Mouse (Mus musculus) intestine, embryonic 16.5 days (tissue): ENCODE results near the gene Kdm1a. TPM values are rescaled to one million over a fixed set of nuclear protein-coding genes. Genes with fewer than 3 reads are reported as not detected.

Experiments used
- ATAC-seq: fragments of 200-750 bp; cut with Nextera tagmentation; 2 replicates; pipeline ENCODE4 v1.8.0; 2017; ENCODE audit warnings: moderate TSS enrichment, moderate library complexity
- H3K27ac ChIP-seq: fragments of 300-500 bp; sonication (generic); 2 replicates; pipeline ENCODE4 v1.5.1; 2014; ENCODE audit warnings: mild to moderate bottlenecking, low read length
- H3K27me3 ChIP-seq: fragments of 300-500 bp; sonication (generic); replicated peaks from 2 replicates; pipeline ENCODE4 v1.6.1; 2014; ENCODE audit warnings: low read length, control low read depth, mixed read lengths; ENCODE audit not compliant: control insufficient read depth, insufficient read depth
- H3K36me3 ChIP-seq: fragments of 300-500 bp; sonication (generic); 2 replicates; pipeline ENCODE4 v1.6.1; 2014; ENCODE audit warnings: low read length, control low read depth; ENCODE audit not compliant: control insufficient read depth, insufficient read depth
- H3K4me1 ChIP-seq: fragments of 300-500 bp; sonication (generic); 2 replicates; pipeline ENCODE4 v1.6.1; 2014; ENCODE audit warnings: low read length, control low read depth, mixed read lengths; ENCODE audit not compliant: control insufficient read depth, insufficient read depth
- H3K4me2 ChIP-seq: fragments of 300-500 bp; sonication (generic); 2 replicates; pipeline ENCODE4 v1.6.1; 2014; ENCODE audit warnings: low read depth, low read length, control low read depth
- H3K4me3 ChIP-seq: fragments of 300-500 bp; sonication (generic); 2 replicates; pipeline ENCODE4 v1.5.1; 2014; ENCODE audit warnings: mild to moderate bottlenecking, low read length
- H3K9ac ChIP-seq: fragments of 300-500 bp; sonication (generic); 2 replicates; pipeline ENCODE4 v1.6.1; 2014; ENCODE audit warnings: low read depth, low read length
- H3K9me3 ChIP-seq: fragments of 300-500 bp; sonication (generic); 2 replicates; pipeline ENCODE4 v1.6.1; 2016; ENCODE audit warnings: low read length, control low read depth; ENCODE audit not compliant: control insufficient read depth
- WGBS: fragments of 180-500 bp; shearing (Covaris S2); extraction: QIAGEN DNeasy Blood & Tissue Kit; methylation state at CpG from one replicate; pipeline ENCODE4 v1.1.7; 2014; 5-methylcytosine and 5-hydroxymethylcytosine counted together
- polyA plus RNA-seq: library from polyadenylated mRNA; unstranded; fragments of >200 nt; fragmentation: Nextera tagmentation; extraction: Ambion mirVana; gene quantifications from 2 replicates; pipeline ENCODE4 v1.2.1, GENCODE M21; 2015

Kdm1a gene
- polyA plus RNA-seq, 1 experiment from 2014 or later: 14.0 TPM

DNA sequence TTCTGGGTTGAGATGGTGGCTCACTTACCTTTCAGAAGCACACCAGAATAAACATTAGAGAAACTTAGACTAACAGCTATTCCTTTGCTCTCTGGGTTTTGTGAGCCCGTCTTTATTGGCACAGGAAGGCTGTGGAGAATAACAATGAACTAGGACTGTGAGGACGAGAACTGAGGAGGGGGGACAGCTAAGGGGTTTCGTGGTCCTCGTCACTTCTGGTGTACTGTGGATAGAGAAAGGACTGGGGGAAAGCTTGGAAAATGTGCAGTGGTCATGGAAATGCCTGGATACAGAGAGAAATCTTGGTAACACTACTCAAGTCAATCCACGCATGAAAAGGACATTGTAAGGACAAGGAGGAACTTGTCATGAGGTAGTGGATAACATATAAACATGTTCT lies 80.6 kb downstream of the Kdm1a start:
- no peak for ATAC-seq
- H3K4me3 ChIP-seq: no peak overlapping the region

GRCm38 (mm10) chr4:136519866-136520265 lies 82.7 kb downstream of the Kdm1a start:
- no peak for ATAC-seq
- Histone ChIP-seq H3K9ac (no peak overlapping the region), H3K27me3 (no peaks in the 10 kb centered on the region), H3K36me3 (no peaks in the 10 kb centered on the region), H3K4me1 (no peaks in the 10 kb centered on the region), H3K9me3 (no peaks in the 10 kb centered on the region), H3K4me3 (no peak overlapping the region), H3K27ac (no peak overlapping the region), H3K4me2 (no peak overlapping the region)

More for the DNA sequence above, 80.6 kb downstream of the Kdm1a start:
- no peak overlapping the region for H3K4me2 ChIP-seq
- no peaks in the 10 kb centered on the region for H3K9me3 ChIP-seq
- H3K36me3 ChIP-seq: no peaks in the 10 kb centered on the region
- H3K27ac ChIP-seq: no peak overlapping the region
- 74% methylated on average over 5 of the region's 5 CpGs for WGBS
- H3K4me1 ChIP-seq: no peaks in the 10 kb centered on the region
- no peak overlapping the region for H3K9ac ChIP-seq
- H3K27me3 ChIP-seq: no peaks in the 10 kb centered on the region

DNA sequence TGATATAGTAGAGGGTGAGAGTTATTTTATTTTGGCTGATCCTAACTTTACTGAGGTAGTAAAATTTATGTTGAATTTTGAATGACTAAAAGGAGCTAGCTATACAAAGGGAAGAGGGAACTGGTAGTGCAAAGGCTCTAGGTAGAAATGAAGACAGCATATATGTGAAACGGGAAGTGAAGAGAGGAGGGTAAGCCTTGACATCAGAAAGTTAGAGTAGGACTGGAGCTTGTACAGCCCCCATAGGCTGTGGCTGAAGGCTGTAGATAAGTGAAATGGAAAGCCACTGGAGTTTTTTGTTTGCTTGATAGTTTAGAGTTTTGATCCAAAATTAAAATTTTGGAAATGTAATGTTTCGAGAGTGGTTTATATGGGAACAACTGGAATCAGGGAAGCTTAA lies 83.9 kb downstream of the Kdm1a start:
- Histone ChIP-seq H3K4me3 (no peak overlapping the region), H3K9me3 (no peaks in the 10 kb centered on the region), H3K27ac (no peak overlapping the region), H3K27me3 (no peaks in the 10 kb centered on the region), H3K4me2 (no peak overlapping the region), H3K4me1 (no peaks in the 10 kb centered on the region), H3K9ac (no peak overlapping the region), H3K36me3 (no peaks in the 10 kb centered on the region)
- no peak for ATAC-seq
- 86% methylated on average over 2 of the region's 2 CpGs for WGBS

GRCm38 (mm10) chr4:136518141-136518540 lies 84.4 kb downstream of the Kdm1a start:
- Histone ChIP-seq H3K9ac (no peak overlapping the region), H3K27me3 (no peaks in the 10 kb centered on the region), H3K9me3 (no peaks in the 10 kb centered on the region), H3K4me3 (no peak overlapping the region), H3K27ac (no peak overlapping the region), H3K4me2 (no peak overlapping the region), H3K4me1 (no peaks in the 10 kb centered on the region), H3K36me3 (no peaks in the 10 kb centered on the region)
- 87% methylated on average over 2 of the region's 2 CpGs for WGBS
- ATAC-seq: no peak

DNA sequence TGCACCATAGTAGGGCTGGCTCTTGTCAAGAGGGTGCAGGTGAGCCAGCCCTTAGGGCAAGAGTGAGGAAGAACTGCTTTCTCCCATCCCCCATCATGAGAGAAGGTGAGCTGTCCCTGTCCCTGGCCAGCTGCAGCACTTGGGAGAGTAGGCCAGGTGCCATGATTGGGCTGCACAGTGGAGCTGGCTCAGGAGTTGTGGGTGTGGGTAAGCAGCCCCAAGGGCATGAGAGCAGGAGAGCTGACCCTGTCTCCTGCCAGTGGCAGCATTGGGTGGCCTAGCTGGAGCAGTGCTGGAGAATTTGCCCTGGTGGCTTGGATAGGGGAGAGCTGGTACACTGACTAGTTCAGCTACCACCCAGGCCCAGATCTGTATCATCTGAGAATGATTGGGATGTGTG lies 89.6 kb downstream of the Kdm1a start:
- peaks cover 9% of the 10 kb centered on the region for H3K4me1 ChIP-seq
- H3K4me2 ChIP-seq: no peak overlapping the region
- H3K9me3 ChIP-seq: no peaks in the 10 kb centered on the region
- no peaks in the 10 kb centered on the region for H3K27me3 ChIP-seq
- no peak overlapping the region for H3K27ac ChIP-seq
- H3K36me3 ChIP-seq: no peaks in the 10 kb centered on the region
- no peak for ATAC-seq
- H3K9ac ChIP-seq: no peak overlapping the region
- H3K4me3 ChIP-seq: no peak overlapping the region

DNA sequence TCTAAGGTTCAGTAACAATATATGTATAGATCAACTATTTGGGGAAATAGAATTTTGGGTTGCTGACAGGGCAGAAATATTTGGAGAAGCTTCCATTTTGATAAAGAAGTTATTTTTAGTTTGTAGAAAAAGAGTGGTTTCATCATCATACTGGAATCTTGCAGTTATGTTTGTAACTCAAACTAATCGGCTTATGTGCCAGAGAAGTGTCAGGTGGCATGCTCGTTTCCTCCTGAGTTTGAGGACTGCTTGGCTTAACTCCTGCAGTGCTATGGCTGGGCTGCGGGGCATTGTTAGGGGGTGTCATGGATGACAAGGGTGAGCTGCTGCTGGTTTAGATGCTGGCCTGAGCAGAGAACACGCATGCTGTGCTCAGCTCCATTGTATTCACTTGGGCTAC lies 90.8 kb downstream of the Kdm1a start:
- Histone ChIP-seq H3K9ac (no peak overlapping the region), H3K27ac (no peak overlapping the region), H3K4me1 (peaks cover 9% of the 10 kb centered on the region), H3K36me3 (no peaks in the 10 kb centered on the region), H3K9me3 (no peaks in the 10 kb centered on the region), H3K27me3 (no peaks in the 10 kb centered on the region), H3K4me3 (no peak overlapping the region), H3K4me2 (no peak overlapping the region)
- 51% methylated on average over 4 of the region's 4 CpGs for WGBS
- no peak for ATAC-seq

DNA sequence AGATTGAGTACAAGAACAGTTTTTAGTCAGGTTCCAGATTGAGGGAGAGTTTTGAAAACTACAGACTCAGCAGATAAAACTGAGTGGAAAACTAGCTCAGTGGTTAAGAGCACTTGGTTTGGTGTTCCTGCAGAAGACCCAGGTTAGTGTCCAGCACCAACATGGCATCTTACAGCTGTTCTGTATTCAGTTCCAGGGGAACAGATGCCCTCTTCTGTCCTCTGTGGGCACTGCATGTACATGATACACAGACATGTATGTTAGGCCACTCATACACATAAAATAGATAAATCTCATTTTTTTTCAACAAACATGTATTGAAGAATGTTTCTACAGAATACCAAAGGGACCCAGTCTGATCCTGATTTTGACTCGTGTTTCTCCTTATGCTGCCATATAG lies 92.7 kb downstream of the Kdm1a start:
- 71% methylated on average over 1 of the region's 1 CpGs for WGBS
- Histone ChIP-seq H3K4me1 (peaks cover 15% of the 10 kb centered on the region), H3K9me3 (no peaks in the 10 kb centered on the region), H3K27ac (no peak overlapping the region), H3K4me2 (no peak overlapping the region), H3K27me3 (no peaks in the 10 kb centered on the region), H3K36me3 (no peaks in the 10 kb centered on the region), H3K9ac (no peak overlapping the region), H3K4me3 (no peak overlapping the region)
- no peak for ATAC-seq

GRCm38 (mm10) chr4:136505426-136506215 lies 96.9 kb downstream of the Kdm1a start:
- Histone ChIP-seq H3K27ac (no peak overlapping the region), H3K36me3 (no peaks in the 10 kb centered on the region), H3K9me3 (no peaks in the 10 kb centered on the region), H3K4me2 (no peak overlapping the region), H3K9ac (no peak overlapping the region), H3K4me1 (peaks cover 11% of the 10 kb centered on the region; the same call in 1 of the 2 replicates), H3K4me3 (no peak overlapping the region), H3K27me3 (no peaks in the 10 kb centered on the region)
- 54% methylated on average over 2 of the region's 2 CpGs for WGBS
- no peak for ATAC-seq
